Mouse (Mus musculus) Muller cell, postnatal 12 days (primary cell): ENCODE measurements around the gene 2310030G06Rik.
A peak's percentile ranks its signal among the peaks of the same experiment; 100 is the strongest.

Experiments
- DNase-seq: peaks from one replicate; pipeline ENCODE4 v3.0.0-alpha.2; 2015; ENCODE audit errors: inconsistent ontology term

The 2310030G06Rik gene

GRCm38 (mm10) chr9:50742744-50743143, 3.6 kb downstream of the 2310030G06Rik start:
- no peak for DNase-seq

GRCm38 (mm10) chr9:50742261-50742660, 4.1 kb downstream of the 2310030G06Rik start:
- no peak for DNase-seq

DNA sequence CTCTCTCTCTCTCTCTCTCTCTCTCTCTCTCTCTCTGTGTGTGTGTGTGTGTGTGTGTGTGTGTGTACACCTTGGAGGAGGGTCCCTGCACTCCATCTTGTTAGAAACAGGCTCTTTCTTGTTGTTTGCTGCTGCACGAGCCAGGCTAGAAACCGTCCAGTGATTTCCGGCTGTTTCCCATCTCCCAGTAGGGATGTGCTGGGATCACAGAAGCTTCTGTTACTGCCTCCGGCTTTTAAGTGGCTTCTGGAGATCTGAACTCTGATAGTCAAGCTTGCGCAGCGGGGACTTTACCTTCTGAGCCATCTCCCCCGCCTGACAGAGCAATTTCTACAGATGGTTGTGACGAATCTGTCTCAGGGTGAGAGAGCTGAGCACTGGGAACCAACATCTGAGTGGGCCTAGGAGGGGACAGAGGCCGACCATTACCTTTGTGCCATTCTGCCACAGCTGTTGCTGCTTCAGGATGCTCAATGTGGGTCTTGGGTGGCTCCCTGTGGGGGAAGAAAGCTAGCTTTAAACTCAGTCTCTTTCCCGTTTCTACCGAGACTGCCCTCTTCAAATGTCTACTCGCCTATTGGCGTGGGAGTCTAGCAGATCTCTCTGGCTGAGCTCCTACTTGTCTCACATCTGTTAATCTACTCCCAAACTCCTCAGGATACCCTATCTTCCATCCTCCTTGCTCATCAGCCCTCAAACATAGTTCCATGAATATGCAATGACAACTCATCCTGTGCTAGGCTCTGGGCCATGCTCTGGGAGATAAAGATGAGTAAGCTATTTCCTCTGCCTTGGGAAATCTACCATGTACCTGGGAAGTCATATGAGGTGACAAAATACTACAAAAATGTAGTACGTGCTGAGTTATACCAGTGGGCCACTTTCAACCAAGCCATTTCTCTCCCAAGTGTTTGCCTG, 5.2 kb downstream of the 2310030G06Rik start:
- no peak for DNase-seq

DNA sequence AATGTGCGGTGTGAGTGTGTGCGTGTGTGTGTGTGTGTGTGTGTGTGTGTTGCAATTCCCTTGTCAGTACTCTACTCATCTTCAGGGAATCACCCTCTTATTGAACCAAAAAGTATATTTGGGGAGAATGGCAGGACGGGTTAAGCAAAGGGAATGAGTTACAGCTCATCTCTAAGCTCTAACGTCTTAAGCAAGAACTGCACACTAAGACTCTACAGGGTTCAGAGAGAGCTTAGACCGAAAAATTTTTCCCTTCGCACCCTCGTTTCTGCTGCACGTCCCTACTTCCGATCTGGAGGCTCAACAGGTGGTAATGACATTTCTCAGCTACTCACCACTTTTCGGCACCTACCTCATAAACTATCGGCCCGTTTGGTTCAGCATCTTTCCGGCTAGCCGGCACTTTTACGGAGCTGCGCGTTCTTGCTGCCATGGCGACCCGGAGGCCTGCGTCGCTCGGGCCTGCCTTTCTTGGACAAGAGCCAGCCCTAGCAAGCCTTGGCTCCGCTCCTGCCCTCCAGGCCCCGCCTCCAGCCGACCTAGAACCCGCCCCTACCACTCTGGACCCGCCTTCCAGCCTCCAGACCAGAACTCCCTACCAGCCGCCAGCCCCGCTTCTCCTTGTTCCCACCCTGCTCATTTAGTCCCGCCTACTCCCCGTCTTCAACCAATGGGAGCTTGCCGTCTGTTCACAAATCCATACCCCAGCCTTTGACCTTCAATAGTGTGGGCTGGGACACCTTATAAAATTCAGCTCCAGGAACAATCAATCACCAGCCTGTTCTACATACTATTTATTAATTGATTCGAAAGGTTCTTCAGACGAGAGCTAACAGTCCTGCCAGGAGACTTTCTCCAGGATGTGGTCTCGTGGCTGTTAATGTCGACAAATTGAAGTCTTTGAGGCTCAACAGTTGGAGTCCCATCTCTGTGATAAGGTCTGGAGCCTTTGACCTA, 7.1 kb downstream of the 2310030G06Rik start, which contains the start of gene Dixdc1:
Dixdc1 (minus strand) TSS at position 604 of the 957 bp plus-strand sequence.
- peak; percentile 93 for DNase-seq

- peak; percentile 46 for DNase-seq
These were observed 11.3 kb downstream of the 2310030G06Rik start for GRCm38 (mm10) chr9:50734989-50735388.

DNA sequence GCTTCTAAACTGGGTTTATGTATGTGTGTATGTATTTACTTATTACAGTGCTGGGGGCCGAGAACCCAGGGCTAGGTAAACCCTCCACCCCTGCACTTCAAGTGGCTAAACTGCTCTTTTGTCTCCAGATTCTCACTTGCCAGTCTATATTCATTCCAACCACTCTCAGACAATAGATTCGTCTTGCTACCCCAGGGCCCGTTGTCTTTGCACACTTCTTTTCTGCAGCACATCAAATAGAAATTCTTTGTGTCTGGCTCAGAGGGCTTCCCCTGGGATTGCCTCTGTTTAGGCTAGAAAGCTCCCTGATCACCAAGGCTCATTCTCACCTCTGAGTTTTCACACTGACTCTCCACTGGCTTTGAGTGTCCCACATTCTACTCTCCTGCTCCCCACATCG, 13.8 kb downstream of the 2310030G06Rik start:
- DNase-seq, result no peak

GRCm38 (mm10) chr9:50729600-50729999, 16.7 kb downstream of the 2310030G06Rik start:
- no peak for DNase-seq

DNA sequence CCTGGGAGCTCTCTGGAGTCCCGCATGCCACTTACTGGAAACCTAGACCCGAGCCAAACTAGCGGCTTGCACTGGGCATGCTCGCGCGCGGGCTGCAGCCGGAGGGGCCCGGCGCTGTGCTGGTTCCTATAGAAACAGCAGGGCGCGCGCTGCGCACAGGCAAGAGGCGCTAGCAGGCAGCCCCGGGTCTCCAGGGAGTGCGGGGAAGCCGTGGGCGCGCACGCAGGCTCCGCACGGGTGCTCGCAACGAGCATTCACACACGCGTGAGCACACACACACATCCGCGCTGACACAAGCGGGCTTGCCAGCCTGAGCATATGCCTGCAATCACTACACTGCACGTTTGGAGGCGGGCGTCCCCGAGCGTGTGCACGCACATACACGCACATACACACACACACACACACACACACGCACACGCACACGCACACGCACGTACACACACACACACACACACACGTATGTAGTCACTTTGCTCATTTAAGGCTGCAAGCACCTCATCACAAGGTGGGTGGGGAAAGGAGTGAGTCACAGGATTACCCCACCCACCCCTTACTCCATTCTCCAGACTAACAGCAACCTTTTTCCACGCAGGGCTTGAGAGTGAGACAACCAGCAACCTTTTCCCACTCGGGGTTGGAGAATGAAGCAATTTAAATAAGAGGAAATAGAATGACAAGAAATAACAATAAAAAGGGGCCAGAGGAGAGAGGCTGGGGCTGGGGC, 18.2 kb downstream of the 2310030G06Rik start:
- DNase-seq, result peak; percentile 75

DNA sequence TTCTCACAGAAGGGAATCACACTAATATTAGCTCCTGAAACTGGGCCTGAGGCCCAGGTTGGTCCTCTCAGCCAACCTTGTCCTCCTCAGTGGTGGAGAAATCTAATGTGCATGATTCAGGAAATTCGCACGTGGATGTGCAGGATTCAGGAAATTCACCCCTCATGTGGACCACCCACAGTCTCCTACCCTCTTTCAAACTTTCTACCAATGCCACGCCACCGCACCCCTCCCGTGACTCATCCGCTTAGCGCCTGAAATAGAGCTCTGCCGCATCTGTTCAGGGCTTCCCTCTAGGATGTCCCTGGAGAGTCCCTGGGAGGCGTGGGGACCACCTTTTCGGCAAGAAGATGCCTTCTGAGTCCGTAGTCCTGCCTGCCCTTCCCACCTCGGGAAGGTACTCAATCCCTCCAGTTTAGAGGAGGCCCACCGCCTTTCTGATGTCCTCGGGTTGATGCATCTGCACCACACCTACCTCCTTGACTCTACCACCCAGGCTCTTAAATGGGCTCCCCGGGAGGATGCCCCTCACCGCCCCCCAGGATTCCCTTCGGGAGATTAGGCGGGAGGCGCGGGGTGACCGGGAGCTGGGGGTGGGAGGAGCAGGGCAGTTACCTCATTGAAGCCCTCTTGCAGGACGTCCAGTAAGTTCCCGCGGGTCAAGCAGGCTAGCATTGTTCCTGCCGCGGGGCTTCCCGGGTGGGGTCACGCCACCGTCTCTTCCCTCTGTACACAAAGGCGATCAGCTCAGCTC, 19.0 kb downstream of the 2310030G06Rik start:
- no peak for DNase-seq

GRCm38 (mm10) chr9:50725921-50726590, 20.3 kb downstream of the 2310030G06Rik start:
- DNase-seq, result peak; percentile 44

- DNase-seq, result no peak
These were observed 21.5 kb downstream of the 2310030G06Rik start for GRCm38 (mm10) chr9:50724661-50725330.

DNA sequence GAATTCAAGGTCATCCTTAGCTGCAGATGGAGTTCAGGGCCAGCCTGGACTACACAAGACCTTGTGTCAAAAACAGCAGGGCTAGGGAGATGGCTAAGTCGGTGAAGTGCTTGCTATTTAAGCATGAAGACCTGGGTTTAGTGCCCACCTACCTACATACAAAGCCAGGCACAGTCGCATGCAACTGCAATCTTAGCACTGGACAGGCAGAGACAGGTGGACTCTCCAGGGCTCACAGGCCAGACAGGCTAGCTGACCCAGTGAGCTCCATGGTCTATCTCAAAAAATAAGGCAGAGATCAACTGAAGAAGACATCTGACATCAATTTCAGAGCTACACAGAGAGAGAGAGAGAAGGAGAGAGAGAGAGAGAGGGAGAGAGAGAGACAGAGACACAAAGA, 22.2 kb downstream of the 2310030G06Rik start:
- DNase-seq, result no peak

GRCm38 (mm10) chr9:50723406-50723805, 22.9 kb downstream of the 2310030G06Rik start:
- DNase-seq, result peak; percentile 81

DNA sequence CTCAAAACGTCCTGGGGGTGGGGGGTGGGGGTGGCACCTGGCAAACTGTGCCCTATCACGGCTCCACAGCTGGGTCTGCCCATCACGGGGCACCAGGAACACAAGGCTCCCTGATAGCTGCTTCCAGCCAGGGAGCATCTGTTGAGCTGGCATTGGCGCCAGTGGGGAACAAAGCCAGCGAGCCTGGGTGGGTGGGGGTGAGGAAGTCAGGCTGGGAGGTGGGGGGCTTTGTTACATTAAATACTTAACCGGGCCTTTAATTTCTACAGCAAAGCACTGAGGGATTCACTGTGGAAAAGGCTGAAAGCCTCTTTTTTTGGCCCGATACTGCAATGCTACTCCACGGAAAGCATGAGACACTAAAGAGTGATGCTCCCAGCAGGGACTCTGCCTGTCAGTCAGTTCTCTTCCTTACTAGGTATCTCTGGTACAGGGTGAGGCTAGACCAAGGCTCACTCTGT, 23.9 kb downstream of the 2310030G06Rik start:
- no peak for DNase-seq

- DNase-seq, result no peak
These were observed 25.3 kb downstream of the 2310030G06Rik start for GRCm38 (mm10) chr9:50721061-50721460.

- no peak for DNase-seq
These were observed 27.5 kb downstream of the 2310030G06Rik start for GRCm38 (mm10) chr9:50718878-50719277.

GRCm38 (mm10) chr9:50714188-50714587, 32.1 kb downstream of the 2310030G06Rik start:
- no peak for DNase-seq

- no peak for DNase-seq
These were observed 35.0 kb downstream of the 2310030G06Rik start for GRCm38 (mm10) chr9:50711337-50711736.

- DNase-seq, result peak; percentile 52
These were observed 37.2 kb downstream of the 2310030G06Rik start for GRCm38 (mm10) chr9:50709108-50709507.
